ENCODE assay signal across 8 mouse cellular contexts in the genomic region with DNA sequence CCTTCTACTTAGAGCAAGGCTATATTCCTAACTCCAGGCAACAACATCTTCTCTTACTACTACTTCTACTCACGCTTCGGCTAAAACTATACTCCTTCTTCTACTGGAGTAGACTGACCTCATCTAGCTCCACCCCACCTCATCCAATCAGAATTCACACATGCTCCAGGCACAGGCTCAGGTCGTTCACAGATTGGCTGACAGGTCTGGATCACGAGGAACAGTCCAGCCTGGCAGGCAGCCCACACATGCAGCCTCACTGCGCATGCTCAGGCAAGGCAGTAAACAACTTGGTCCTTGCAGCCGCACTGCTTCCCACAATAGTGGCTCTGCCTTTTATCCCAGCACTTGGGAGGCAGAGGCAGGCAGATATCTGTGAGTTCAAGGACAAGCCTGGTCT.
DNase-seq lines count a peak whose midpoint lies in the region; ATAC-seq and TF ChIP-seq lines count a peak whose summit lies in the region.
"Not testable (repeated sequence)": the region's sequence is repeated elsewhere in the genome, so short reads cannot be mapped to it uniquely, and the experiment has no call there.

No protein-coding gene starts in this region.

- peak; percentile 68 for DNase-seq in CD4-positive, CD25-positive, alpha-beta regulatory T cell, adult 2 months (ENCODE audit: low read depth, low spot score)
- peak; percentile 95 for DNase-seq in R1 (ENCODE audit: low read depth, low spot score)
- peak; percentile 38 to 55 for DNase-seq in cerebellum, postnatal 14 days
- DNase-seq in kidney, postnatal 25 days: peak; percentile 31 to 65
- DNase-seq in liver, adult 2 months (ENCODE audit: extremely low read depth, low read depth, low spot score): peak; percentile 86
- DNase-seq in lung, postnatal 36 days: peak; percentile 53

- not testable (repeated sequence) for TF ChIP-seq CTCF in liver, adult 2 months (IDR thresholded peaks at IDR 0.05; ENCODE audit: low read depth, low read length); small intestine, adult 2 months (IDR thresholded peaks at IDR 0.05; ENCODE audit: extremely low read depth, insufficient read length, insufficient replicate concordance, low read depth, low read length)

- not testable (repeated sequence) for H3K27me3 ChIP-seq in liver, adult 2 months (ENCODE audit: control insufficient read depth, insufficient read depth, low read length); small intestine, adult 2 months (ENCODE audit: control insufficient read depth, insufficient read depth, low read length)

- not testable (repeated sequence) for H3K4me1 ChIP-seq in liver, adult 2 months (ENCODE audit: control insufficient read depth, insufficient read depth, low read length)
- H3K4me1 ChIP-seq in small intestine, adult 2 months (ENCODE audit: control insufficient read depth, insufficient read depth, insufficient read length, low read length): peaks cover 15% of the 10 kb centered on the region

- H3K79me2 ChIP-seq in liver, adult 2 months (ENCODE audit: control insufficient read depth, insufficient read depth, low read length): not testable (repeated sequence)

- not testable (repeated sequence) for H3K4me3 ChIP-seq in liver, adult 2 months (ENCODE audit: insufficient read depth, low read depth, low read length); small intestine, adult 2 months (ENCODE audit: low read depth, low read length)

- peak; percentile 48 for ATAC-seq in inflammation-experienced regulatory T-cells, adult 6 months

- not testable (repeated sequence) for H3K36me3 ChIP-seq in liver, adult 2 months (ENCODE audit: control insufficient read depth, insufficient read depth, low read length); small intestine, adult 2 months (ENCODE audit: control insufficient read depth, insufficient read depth, low read length)

- peak overlapping the region; percentile 60 for H3K27ac ChIP-seq in liver, adult 2 months (replicated peaks; ENCODE audit: insufficient read depth, low read depth, low read length)
- peak overlapping the region; percentile 60 for H3K27ac ChIP-seq in small intestine, adult 2 months (ENCODE audit: insufficient read depth, low read depth, low read length)

- WGBS in liver, adult 2 months: 16% methylated on average over 6 of the region's 6 CpGs
- WGBS in small intestine, adult 2 months: 22% methylated on average over 6 of the region's 6 CpGs

- not testable (repeated sequence) for H3K9ac ChIP-seq in liver, adult 2 months (ENCODE audit: low read depth, low read length)

- not testable (repeated sequence) for TF ChIP-seq POLR2A in liver, adult 2 months (IDR thresholded peaks at IDR 0.05; ENCODE audit: extremely low read depth, insufficient read depth, low read length); small intestine, adult 2 months (IDR thresholded peaks at IDR 0.05; ENCODE audit: low read depth, low read length)
